Mouse (Mus musculus) embryonic facial prominence, embryonic 12.5 days (tissue): ENCODE results near the gene Gdf10. TPM values are rescaled to one million over a fixed set of nuclear protein-coding genes. Genes with fewer than 3 reads are reported as not detected.

Experiments used
- ATAC-seq: fragments of 200-750 bp; cut with Nextera tagmentation; 2 replicates; pipeline ENCODE4 v1.8.0; 2017; ENCODE audit not compliant: insufficient number of reproducible peaks, insufficient read depth, low FRiP score, low TSS enrichment
- H3K27ac ChIP-seq: fragments of 300-500 bp; sonication (generic); 2 replicates; pipeline ENCODE4 v1.5.1; 2016; ENCODE audit warnings: mild to moderate bottlenecking
- H3K27me3 ChIP-seq: fragments of 300-500 bp; sonication (generic); 2 replicates; pipeline ENCODE4 v1.6.1; 2016; ENCODE audit warnings: mild to moderate bottlenecking, moderate library complexity
- H3K36me3 ChIP-seq: fragments of 300-500 bp; sonication (generic); 2 replicates; pipeline ENCODE4 v1.6.1; 2016; ENCODE audit warnings: mild to moderate bottlenecking
- H3K4me1 ChIP-seq: fragments of 300-500 bp; sonication (generic); 2 replicates; pipeline ENCODE4 v1.6.1; 2016
- H3K4me2 ChIP-seq: fragments of 300-500 bp; sonication (generic); replicated peaks from 2 replicates; pipeline ENCODE4 v1.6.1; 2016; ENCODE audit warnings: mild to moderate bottlenecking, moderate library complexity
- H3K4me3 ChIP-seq: fragments of 300-500 bp; sonication (generic); 2 replicates; pipeline ENCODE4 v1.5.1; 2016; ENCODE audit warnings: mild to moderate bottlenecking
- H3K9ac ChIP-seq: fragments of 300-500 bp; sonication (generic); 2 replicates; pipeline ENCODE4 v1.6.1; 2016; ENCODE audit warnings: mild to moderate bottlenecking, moderate library complexity
- H3K9me3 ChIP-seq: fragments of 300-500 bp; sonication (generic); 2 replicates; pipeline ENCODE4 v1.6.1; 2016; ENCODE audit warnings: mild to moderate bottlenecking, moderate library complexity
- WGBS: fragments of 180-500 bp; shearing (Covaris S2); methylation state at CpG from one replicate; pipeline ENCODE4 v1.1.7; 2016; 5-methylcytosine and 5-hydroxymethylcytosine counted together
- polyA plus RNA-seq: library from polyadenylated mRNA; unstranded; fragments of >200 nt; fragmentation: Nextera tagmentation; extraction: Ambion mirVana; gene quantifications from 2 replicates; pipeline ENCODE4 v1.2.1, GENCODE M21; 2016

Gdf10 gene
- polyA plus RNA-seq, 1 experiment from 2014 or later: 20.6 TPM

DNA sequence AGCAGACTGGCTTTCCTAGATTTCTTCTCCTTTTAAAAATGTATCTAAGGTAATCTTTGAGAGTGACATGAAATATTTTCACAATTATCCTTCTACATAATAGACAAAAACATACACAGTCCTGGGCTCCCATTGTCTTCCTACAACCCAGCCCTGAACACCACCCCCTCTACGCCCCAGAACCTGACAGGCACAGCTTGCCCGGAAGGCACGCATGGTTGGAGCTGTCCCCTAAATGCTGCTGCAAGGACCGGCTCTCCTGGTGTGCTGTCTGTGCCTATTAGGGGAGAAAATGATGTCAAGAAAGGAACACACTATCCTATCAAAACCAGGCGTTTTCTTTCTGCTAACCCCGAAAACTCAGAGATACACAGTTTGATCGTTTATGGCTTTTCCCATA, 54.4 kb downstream of the Gdf10 start:
- no peaks in the 10 kb centered on the region for H3K4me1 ChIP-seq
- H3K9ac ChIP-seq: no peak overlapping the region
- peaks cover 7% of the 10 kb centered on the region; the same call in 1 of the 2 replicates for H3K27me3 ChIP-seq
- WGBS: 15% methylated on average over 7 of the region's 7 CpGs
- no peaks in the 10 kb centered on the region for H3K36me3 ChIP-seq
- 0 out of 2 replicates have a peak overlapping the region, but pooled peaks have one; percentile 68 for H3K4me2 ChIP-seq
- no peak overlapping the region for H3K4me3 ChIP-seq
- no peaks in the 10 kb centered on the region for H3K9me3 ChIP-seq
- no peak for ATAC-seq
- H3K27ac ChIP-seq: no peak overlapping the region

DNA sequence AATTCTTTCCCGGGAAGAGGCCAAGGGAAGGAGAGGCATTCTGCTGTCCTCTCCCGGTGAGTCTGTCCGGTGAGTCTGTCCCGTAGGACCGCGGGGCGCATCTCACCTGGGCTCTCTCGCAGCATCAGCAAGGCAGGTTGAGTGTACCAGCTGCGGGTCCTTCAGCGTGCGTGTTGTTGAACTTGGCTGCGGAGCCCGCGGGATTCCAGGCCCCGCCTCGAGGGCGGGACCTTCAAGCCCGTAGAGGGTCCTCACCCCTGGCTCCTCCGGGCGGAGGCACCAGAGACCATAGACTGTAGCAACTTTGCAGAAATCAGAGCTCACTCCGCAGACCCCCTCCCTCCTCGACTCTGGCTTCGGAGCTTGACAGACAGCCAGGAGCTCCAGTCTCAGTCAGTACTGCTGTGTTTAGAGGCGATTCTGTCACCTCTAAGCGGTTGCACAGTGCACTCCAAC, 55.2 kb downstream of the Gdf10 start, which contains the start of gene Zfp488:
TSS of gene Zfp488 (minus strand) at position 161 of the 456 bp plus-strand sequence.
- Histone ChIP-seq H3K36me3 (no peaks in the 10 kb centered on the region), H3K9ac (peak within 1 kb of the TSS; percentile 44; the same call in 1 of the 2 replicates), H3K27me3 (peaks cover 7% of the 10 kb centered on the region; the same call in 1 of the 2 replicates), H3K27ac (no peak within 1 kb of the TSS), H3K9me3 (no peaks in the 10 kb centered on the region), H3K4me3 (peak within 1 kb of the TSS; percentile 38), H3K4me1 (no peaks in the 10 kb centered on the region), H3K4me2 (peak within 1 kb of the TSS; percentile 68)
- peak; percentile 79 for ATAC-seq
- 2% methylated on average over 25 of the region's 25 CpGs for WGBS

Other genes starting within 250 kb of the Gdf10 start
- not detected in 2 replicates for gene Gdf2, start 17.5 kb downstream of the Gdf10 start, polyA plus RNA-seq
- 0.05 and 0.09 TPM in 2 replicates for gene Rbp3, start 30.4 kb downstream of the Gdf10 start, polyA plus RNA-seq
- 0.43 and 0.59 TPM in 2 replicates for gene Zfp488, start 55.2 kb downstream of the Gdf10 start, polyA plus RNA-seq
- gene Gm30083, start 91.6 kb downstream of the Gdf10 start, polyA plus RNA-seq: not detected in 2 replicates
- gene Gm5460, start 93.2 kb downstream of the Gdf10 start, polyA plus RNA-seq: not detected in 2 replicates
- gene Antxrl, start 129.1 kb downstream of the Gdf10 start, polyA plus RNA-seq: not detected in 2 replicates
- 6.8 and 7.9 TPM in 2 replicates for gene Anxa8, start 162.4 kb downstream of the Gdf10 start, polyA plus RNA-seq
- gene A630023A22Rik, start 179.2 kb downstream of the Gdf10 start, polyA plus RNA-seq: not detected in 2 replicates
- 0.15 and 0.18 TPM in 2 replicates for gene Npy4r, start 228.9 kb downstream of the Gdf10 start, polyA plus RNA-seq